Mouse (Mus musculus) brain, embryonic 14.5 days (tissue): ENCODE data around the gene Szrd1.

Experiments used
- CTCF ChIP-seq: fragments of 200-500 bp; IDR thresholded peaks from 2 replicates; pipeline ENCODE4 v1.5.1; 2012; ENCODE audit warnings: inconsistent platforms, mild to moderate bottlenecking, moderate library complexity, borderline replicate concordance; ENCODE audit not compliant: insufficient read depth, insufficient read length; ENCODE audit errors: extremely low read depth
- POLR2A ChIP-seq: fragments of 200-500 bp; IDR thresholded peaks from 2 replicates; pipeline ENCODE4 v1.6.1; 2012; ENCODE audit warnings: mild to moderate bottlenecking, inconsistent platforms, borderline replicate concordance; ENCODE audit not compliant: poor library complexity, insufficient read depth, insufficient read length, severe bottlenecking; ENCODE audit errors: extremely low read depth

DNA sequence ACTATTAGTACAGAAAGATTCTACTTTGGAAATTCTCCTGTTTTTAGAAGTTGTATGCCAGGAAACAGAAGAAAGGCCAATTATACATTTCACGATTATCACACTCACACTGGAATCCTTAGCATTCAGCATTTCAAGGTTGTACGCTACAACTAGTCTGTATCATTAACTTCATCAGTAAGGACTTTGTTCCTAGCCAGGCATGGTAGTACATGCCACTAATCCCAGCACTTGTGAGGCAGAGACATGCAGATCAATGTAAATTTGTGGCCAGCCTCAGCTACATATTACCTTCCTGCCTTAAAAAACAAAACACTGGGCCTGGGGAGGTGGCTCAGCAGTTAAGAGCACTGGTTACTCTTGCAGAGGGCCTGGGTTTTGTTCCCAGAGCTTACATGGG, 19.0 kb upstream of the Szrd1 start:
- TF ChIP-seq POLR2A = no peak
- TF ChIP-seq CTCF = no peak
